28 mouse cellular contexts compared by ENCODE assay signal in the genomic region with DNA sequence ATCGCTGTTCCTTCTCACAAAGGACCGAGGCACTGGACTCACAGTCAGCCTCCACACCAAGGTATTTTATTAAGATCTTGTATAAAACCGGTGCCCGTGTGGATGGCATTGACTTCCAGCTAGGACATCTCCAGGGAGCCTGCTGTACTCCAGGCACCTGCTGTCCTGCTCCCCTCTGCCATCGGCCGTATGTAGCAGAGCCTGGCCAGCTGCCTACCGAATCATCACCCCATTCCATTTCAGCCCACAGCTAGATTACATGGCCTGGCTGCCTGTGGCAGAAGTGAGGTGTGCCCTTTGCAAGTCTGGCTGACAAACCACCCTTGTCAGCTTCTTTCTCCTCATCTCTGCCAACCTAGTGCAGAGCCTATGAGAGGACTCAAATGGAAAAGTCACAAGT. TPM values are rescaled to one million over a fixed set of nuclear protein-coding genes. Genes with fewer than 3 reads are reported as not detected.
A peak's percentile ranks its signal among the peaks of the same experiment; 100 is the strongest.
DNase-seq lines count a peak whose midpoint lies in the region; ATAC-seq lines count a peak whose summit lies in the region.
"Had no signal": no experiment of that assay in that cellular context is flagged by ENCODE, and none has a peak within 500 bp of the region (broad histone marks: within the 10 kb centered on the region; RNA-seq: fewer than 3 reads in every experiment).

No protein-coding gene starts in this region.

- no peak overlapping the region for H3K4me2 ChIP-seq in neural tube, embryonic 12.5 days (replicated peaks)
- no peak overlapping the region for H3K4me2 ChIP-seq in neural tube, embryonic 15.5 days
- H3K4me2 ChIP-seq in intestine, embryonic 15.5 days (replicated peaks), result no peak overlapping the region
- H3K4me2 ChIP-seq: heart, embryonic 13.5 days; hindbrain, embryonic 13.5 days; kidney, embryonic 15.5 days; liver, embryonic 15.5 days; lung, embryonic 14.5 days; neural tube, embryonic 13.5 days had no signal

- intact Hi-C loops in gastrocnemius, postnatal 36 days (cut with DNase I), result no loop called here

- no peaks in the 10 kb centered on the region for H3K27me3 ChIP-seq in neural tube, embryonic 12.5 days (replicated peaks)
- H3K27me3 ChIP-seq in neural tube, embryonic 15.5 days (replicated peaks), result no peaks in the 10 kb centered on the region
- H3K27me3 ChIP-seq in intestine, embryonic 15.5 days (replicated peaks), result no peaks in the 10 kb centered on the region
- H3K27me3 ChIP-seq: heart, embryonic 13.5 days; hindbrain, embryonic 13.5 days; kidney, embryonic 15.5 days; liver, embryonic 15.5 days; neural tube, embryonic 13.5 days had no signal

- no peaks in the 10 kb centered on the region for H3K9me3 ChIP-seq in neural tube, embryonic 12.5 days
- no peaks in the 10 kb centered on the region for H3K9me3 ChIP-seq in neural tube, embryonic 15.5 days (replicated peaks)
- H3K9me3 ChIP-seq in intestine, embryonic 15.5 days, result no peaks in the 10 kb centered on the region
- H3K9me3 ChIP-seq: heart, embryonic 13.5 days; hindbrain, embryonic 13.5 days; kidney, embryonic 15.5 days; liver, embryonic 15.5 days; midbrain, embryonic 10.5 days; neural tube, embryonic 13.5 days had no signal

- ATAC-seq in neural tube, embryonic 12.5 days (ENCODE audit: low FRiP score, low read depth), result no peak
- ATAC-seq in neural tube, embryonic 15.5 days (ENCODE audit: low FRiP score), result no peak
- no peak for ATAC-seq in intestine, embryonic 15.5 days
- ATAC-seq: forebrain, postnatal 0 days; midbrain, embryonic 16.5 days had no signal

- H3K36me3 ChIP-seq in neural tube, embryonic 12.5 days, result peaks cover 27% of the 10 kb centered on the region
- H3K36me3 ChIP-seq in neural tube, embryonic 15.5 days, result peaks cover 28% of the 10 kb centered on the region
- H3K36me3 ChIP-seq in intestine, embryonic 15.5 days, result no peaks in the 10 kb centered on the region
- H3K36me3 ChIP-seq: heart, embryonic 13.5 days; kidney, embryonic 15.5 days; liver, embryonic 15.5 days had no signal

- DNase-seq in heart, adult 11 months, result peak; percentile 96
- DNase-seq in heart, adult 8-10 months (ENCODE audit: low spot score), result no peak
- peak; percentile 46 to 55 for DNase-seq in gastrocnemius, postnatal 36 days
- DNase-seq in skeletal muscle tissue, adult 2 months (ENCODE audit: low read depth, low spot score), result peak; percentile 90
- no peak for DNase-seq in urinary bladder, postnatal 14 days (ENCODE audit: low spot score)
- DNase-seq: cerebellum, adult 11-12 months; forebrain, postnatal 0 days; heart, postnatal 14 days; kidney, adult 11 months; kidney, postnatal 25 days; lung, embryonic 14.5 days; lung, postnatal 14 days; right cerebral cortex, postnatal 25 days; spleen, adult 18-20 months; thymus, adult 18-20 months; thymus, postnatal 36 days had no signal

- no peak overlapping the region for H3K4me3 ChIP-seq in neural tube, embryonic 12.5 days
- no peak overlapping the region for H3K4me3 ChIP-seq in neural tube, embryonic 15.5 days (replicated peaks)
- no peak overlapping the region for H3K4me3 ChIP-seq in intestine, embryonic 15.5 days (replicated peaks)
- H3K4me3 ChIP-seq: erythroblast, embryonic 14.5 days; heart, embryonic 13.5 days; hindbrain, embryonic 13.5 days; kidney, embryonic 15.5 days; liver, embryonic 15.5 days; midbrain, embryonic 10.5 days; neural tube, embryonic 13.5 days had no signal

- 92% methylated on average over 7 of the region's 7 CpGs for WGBS in neural tube, embryonic 12.5 days
- WGBS in neural tube, embryonic 15.5 days, result 81% methylated on average over 7 of the region's 7 CpGs
- WGBS in intestine, embryonic 15.5 days, result 92% methylated on average over 7 of the region's 7 CpGs

- H3K9ac ChIP-seq in neural tube, embryonic 12.5 days, result 0 out of 2 replicates have a peak overlapping the region, but pooled peaks have one; percentile 17
- no peak overlapping the region for H3K9ac ChIP-seq in neural tube, embryonic 15.5 days (replicated peaks)
- no peak overlapping the region for H3K9ac ChIP-seq in intestine, embryonic 15.5 days
- H3K9ac ChIP-seq: forebrain, postnatal 0 days; heart, embryonic 13.5 days; hindbrain, embryonic 13.5 days; kidney, embryonic 15.5 days; liver, embryonic 15.5 days; lung, embryonic 14.5 days; neural tube, embryonic 13.5 days had no signal

- H3K4me1 ChIP-seq in neural tube, embryonic 12.5 days, result peaks cover 19% of the 10 kb centered on the region
- peaks cover 16% of the 10 kb centered on the region for H3K4me1 ChIP-seq in neural tube, embryonic 15.5 days
- H3K4me1 ChIP-seq in intestine, embryonic 15.5 days (replicated peaks), result peaks cover 20% of the 10 kb centered on the region

- no peak overlapping the region for H3K27ac ChIP-seq in neural tube, embryonic 12.5 days
- no peak overlapping the region for H3K27ac ChIP-seq in neural tube, embryonic 15.5 days (replicated peaks)
- H3K27ac ChIP-seq in intestine, embryonic 15.5 days, result no peak overlapping the region
- H3K27ac ChIP-seq: heart, embryonic 13.5 days; hindbrain, embryonic 13.5 days; kidney, embryonic 15.5 days; liver, embryonic 15.5 days; neural tube, embryonic 13.5 days; stomach, postnatal 0 days had no signal

RNA-seq across cellular contexts. Expression of gene Angptl2, which starts 42.2 kb away (rescaled TPM):
- total RNA-seq in heart, adult 8-10 months (2022), result 10 to 100 TPM; 32.9 to 57.7 (median 53.5) TPM
- polyA plus RNA-seq in neural tube, embryonic 12.5 days (2016; fragmentation: Nextera tagmentation; extraction: Ambion mirVana), result 23.4 and 24.9 TPM in 2 replicates
- polyA plus RNA-seq in neural tube, embryonic 15.5 days (2015; fragmentation: Nextera tagmentation; extraction: Ambion mirVana), result 12.0 and 18.0 TPM in 2 replicates
- total RNA-seq in gastrocnemius, postnatal 36 days (2021), result 10 to 100 TPM; 44.0 to 49.7 TPM
- polyA plus RNA-seq in intestine, embryonic 15.5 days (2015; fragmentation: Nextera tagmentation; extraction: Ambion mirVana), result 36.8 and 38.5 TPM in 2 replicates
- polyA plus RNA-seq: erythroblast, embryonic 14.5 days had no signal

RNA-seq across cellular contexts. Expression of gene Garnl3, which starts 42.2 kb away (rescaled TPM):
- 1 to 10 TPM; 2.6 to 6.7 (median 3.5) TPM for total RNA-seq in heart, adult 8-10 months (2022)
- polyA plus RNA-seq in neural tube, embryonic 12.5 days (2016; fragmentation: Nextera tagmentation; extraction: Ambion mirVana), result 18.0 and 23.3 TPM in 2 replicates
- polyA plus RNA-seq in neural tube, embryonic 15.5 days (2015; fragmentation: Nextera tagmentation; extraction: Ambion mirVana), result 49.6 and 62.3 TPM in 2 replicates
- total RNA-seq in gastrocnemius, postnatal 36 days (2021), result under 1 TPM; 0.64 to 0.69 TPM
- 10.3 and 11.7 TPM in 2 replicates for polyA plus RNA-seq in intestine, embryonic 15.5 days (2015; fragmentation: Nextera tagmentation; extraction: Ambion mirVana)
- polyA plus RNA-seq: erythroblast, embryonic 14.5 days had no signal

Comparison
In these comparisons a context has a peak if more than half of its experiments do, and no peak if none do; other contexts are left out.
1. DNase-seq: peak in heart, adult 11 months (single experiment), gastrocnemius, postnatal 36 days (2 of 2) and skeletal muscle tissue, adult 2 months (single experiment); none in heart, adult 8-10 months (single experiment) and urinary bladder, postnatal 14 days (single experiment).